Mouse (Mus musculus) neural tube, embryonic 13.5 days (tissue): Measurements from ENCODE around the gene Col1a2. TPM values are rescaled to one million over a fixed set of nuclear protein-coding genes. Genes with fewer than 3 reads are reported as not detected.

Experiments used
- ATAC-seq: fragments of 200-750 bp; cut with Nextera tagmentation; 2 replicates; pipeline ENCODE4 v1.8.0; 2017; ENCODE audit warnings: low read depth, mild to moderate bottlenecking, moderate TSS enrichment, moderate library complexity
- H3K27ac ChIP-seq: fragments of 300-500 bp; sonication (generic); replicated peaks from 2 replicates; pipeline ENCODE4 v1.5.1; 2015; ENCODE audit warnings: moderate library complexity, mild to moderate bottlenecking, inconsistent platforms
- H3K27me3 ChIP-seq: fragments of 300-500 bp; sonication (generic); 2 replicates; pipeline ENCODE4 v1.6.1; 2015; ENCODE audit warnings: mild to moderate bottlenecking, inconsistent platforms
- H3K36me3 ChIP-seq: fragments of 300-500 bp; sonication (generic); 2 replicates; pipeline ENCODE4 v1.6.1; 2015; ENCODE audit warnings: mild to moderate bottlenecking, inconsistent platforms
- H3K4me1 ChIP-seq: fragments of 300-500 bp; sonication (generic); replicated peaks from 2 replicates; pipeline ENCODE4 v1.6.1; 2015; ENCODE audit warnings: inconsistent platforms
- H3K4me2 ChIP-seq: fragments of 300-500 bp; sonication (generic); 2 replicates; pipeline ENCODE4 v1.6.1; 2015; ENCODE audit warnings: inconsistent platforms, mild to moderate bottlenecking, moderate library complexity
- H3K4me3 ChIP-seq: fragments of 300-500 bp; sonication (generic); 2 replicates; pipeline ENCODE4 v1.5.1; 2015; ENCODE audit warnings: mild to moderate bottlenecking, inconsistent platforms
- H3K9ac ChIP-seq: fragments of 300-500 bp; sonication (generic); 2 replicates; pipeline ENCODE4 v1.6.1; 2015; ENCODE audit warnings: moderate library complexity, mild to moderate bottlenecking, inconsistent platforms
- H3K9me3 ChIP-seq: fragments of 300-500 bp; sonication (generic); 2 replicates; pipeline ENCODE4 v1.6.1; 2016; ENCODE audit warnings: inconsistent platforms
- WGBS: fragments of 180-500 bp; shearing (Covaris S2); methylation state at CpG from one replicate; pipeline ENCODE4 v1.1.7; 2015; 5-methylcytosine and 5-hydroxymethylcytosine counted together
- polyA plus RNA-seq: library from polyadenylated mRNA; unstranded; fragments of >200 nt; fragmentation: Nextera tagmentation; extraction: Ambion mirVana; gene quantifications from 2 replicates; pipeline ENCODE4 v1.2.1, GENCODE M21; 2015

Gene Col1a2
- polyA plus RNA-seq, 1 experiment from 2014 or later, result 178 TPM

DNA sequence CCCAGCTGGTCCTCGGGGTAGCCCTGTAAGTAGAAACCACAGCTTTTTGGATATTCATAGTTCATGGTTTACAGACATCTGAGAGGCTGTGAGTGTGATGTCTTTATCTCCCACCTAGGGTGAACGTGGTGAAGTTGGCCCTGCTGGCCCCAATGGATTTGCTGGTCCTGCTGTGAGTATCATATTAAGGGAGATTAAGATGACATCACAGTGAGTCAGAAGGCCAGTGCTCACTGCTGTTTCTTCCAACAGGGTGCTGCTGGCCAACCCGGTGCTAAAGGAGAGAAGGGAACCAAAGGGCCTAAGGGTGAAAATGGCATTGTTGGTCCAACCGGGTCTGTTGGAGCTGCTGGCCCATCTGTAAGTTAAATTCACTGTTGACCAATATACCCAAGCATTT lies 26.4 kb downstream of the Col1a2 start:
- Histone ChIP-seq H3K4me1 (peaks cover 8% of the 10 kb centered on the region), H3K9ac (no peak overlapping the region), H3K27me3 (no peaks in the 10 kb centered on the region), H3K9me3 (no peaks in the 10 kb centered on the region), H3K4me3 (no peak overlapping the region), H3K36me3 (no peaks in the 10 kb centered on the region), H3K4me2 (no peak overlapping the region), H3K27ac (no peak overlapping the region)
- ATAC-seq, result no peak
- 82% methylated on average over 4 of the region's 4 CpGs for WGBS

- Histone ChIP-seq H3K4me3 (no peak overlapping the region), H3K27ac (no peak overlapping the region), H3K9me3 (no peaks in the 10 kb centered on the region), H3K27me3 (no peaks in the 10 kb centered on the region), H3K4me2 (no peak overlapping the region), H3K9ac (no peak overlapping the region), H3K4me1 (peaks cover 6% of the 10 kb centered on the region), H3K36me3 (no peaks in the 10 kb centered on the region)
- WGBS, result 92% methylated on average over 1 of the region's 1 CpGs
- ATAC-seq, result no peak
These were observed 28.3 kb downstream of the Col1a2 start for GRCm38 (mm10) chr6:4532898-4533297.

DNA sequence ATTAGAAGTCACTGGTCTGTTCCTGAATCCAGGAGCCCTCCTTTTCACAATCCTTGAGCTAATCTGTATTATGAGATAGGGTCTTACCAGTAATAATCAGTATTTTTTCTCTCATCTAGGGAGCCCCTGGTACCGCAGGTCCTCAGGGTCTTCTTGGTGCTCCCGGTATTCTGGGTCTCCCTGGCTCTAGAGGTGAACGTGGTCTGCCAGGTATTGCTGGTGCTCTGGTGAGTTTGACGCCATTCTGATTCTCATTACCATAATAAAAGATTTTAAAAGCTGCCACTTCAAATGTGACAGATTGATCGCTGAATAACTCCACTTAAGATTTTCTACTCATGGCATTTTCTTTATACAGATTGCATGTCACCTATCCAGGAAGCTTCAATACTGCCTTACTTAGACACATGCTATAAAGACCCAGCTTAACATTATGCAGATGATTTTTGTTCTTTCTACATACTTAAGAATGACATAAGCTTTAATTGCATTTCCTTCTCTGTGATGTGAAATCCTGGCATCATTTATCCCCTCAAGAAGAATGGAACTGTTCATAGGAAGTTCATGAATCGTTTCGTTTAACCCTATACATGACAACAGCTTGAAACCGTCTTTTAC lies 30.0 kb downstream of the Col1a2 start:
- ATAC-seq, result no peak
- Histone ChIP-seq H3K9me3 (no peaks in the 10 kb centered on the region), H3K27me3 (no peaks in the 10 kb centered on the region), H3K36me3 (no peaks in the 10 kb centered on the region), H3K9ac (no peak overlapping the region), H3K27ac (no peak overlapping the region), H3K4me2 (no peak overlapping the region), H3K4me1 (no peaks in the 10 kb centered on the region), H3K4me3 (no peak overlapping the region)
- WGBS, result 81% methylated on average over 8 of the region's 8 CpGs

DNA sequence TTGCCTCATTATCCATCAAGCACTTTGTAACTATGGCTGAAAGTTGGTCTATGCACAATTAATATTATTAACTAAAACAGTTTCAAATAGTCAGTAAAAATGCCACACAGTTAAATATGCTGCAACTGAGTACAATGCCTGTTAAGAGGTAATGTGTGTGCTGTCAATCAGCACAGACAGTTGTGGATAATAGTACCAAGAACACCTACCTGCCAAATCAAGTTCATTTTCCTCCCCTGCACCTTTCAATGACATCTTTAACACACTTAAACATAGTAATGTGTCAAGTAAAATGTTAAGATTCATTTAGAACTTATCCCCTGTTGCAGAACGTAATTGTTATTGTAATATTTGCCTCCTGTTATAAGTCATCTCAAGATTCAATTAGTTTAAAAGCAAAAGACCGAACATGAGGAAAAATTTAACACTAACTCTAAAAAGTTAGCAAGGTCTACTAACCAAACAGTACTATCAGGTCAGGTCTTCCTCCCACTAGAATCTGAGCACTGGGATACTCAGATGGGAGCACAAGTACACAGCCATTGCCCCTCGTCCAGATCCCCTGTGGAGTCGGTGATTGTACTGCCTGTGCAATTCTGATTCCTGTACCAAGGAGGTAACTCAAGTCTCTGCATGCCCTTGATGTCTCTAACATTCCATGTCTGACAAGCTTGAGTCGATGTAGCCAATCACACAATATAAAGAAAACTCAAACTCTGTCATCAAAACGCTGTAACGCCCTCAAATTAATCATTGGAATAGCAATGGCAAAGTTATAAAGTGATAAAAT lies 37.5 kb downstream of the Col1a2 start:
- H3K4me3 ChIP-seq, result no peak overlapping the region
- no peak overlapping the region for H3K27ac ChIP-seq
- 86% methylated on average over 7 of the region's 7 CpGs for WGBS
- no peaks in the 10 kb centered on the region for H3K27me3 ChIP-seq
- H3K4me1 ChIP-seq, result no peaks in the 10 kb centered on the region
- H3K4me2 ChIP-seq, result no peak overlapping the region
- no peaks in the 10 kb centered on the region for H3K36me3 ChIP-seq
- no peak overlapping the region for H3K9ac ChIP-seq
- ATAC-seq, result no peak
- H3K9me3 ChIP-seq, result no peaks in the 10 kb centered on the region

- Histone ChIP-seq H3K36me3 (no peaks in the 10 kb centered on the region), H3K9me3 (no peaks in the 10 kb centered on the region), H3K4me2 (no peak overlapping the region), H3K4me3 (no peak overlapping the region), H3K27me3 (no peaks in the 10 kb centered on the region), H3K4me1 (no peaks in the 10 kb centered on the region), H3K9ac (no peak overlapping the region), H3K27ac (no peak overlapping the region)
- 46% methylated on average over 6 of the region's 6 CpGs for WGBS
- no peak for ATAC-seq
These were observed 39.9 kb downstream of the Col1a2 start for GRCm38 (mm10) chr6:4544554-4544953.

DNA sequence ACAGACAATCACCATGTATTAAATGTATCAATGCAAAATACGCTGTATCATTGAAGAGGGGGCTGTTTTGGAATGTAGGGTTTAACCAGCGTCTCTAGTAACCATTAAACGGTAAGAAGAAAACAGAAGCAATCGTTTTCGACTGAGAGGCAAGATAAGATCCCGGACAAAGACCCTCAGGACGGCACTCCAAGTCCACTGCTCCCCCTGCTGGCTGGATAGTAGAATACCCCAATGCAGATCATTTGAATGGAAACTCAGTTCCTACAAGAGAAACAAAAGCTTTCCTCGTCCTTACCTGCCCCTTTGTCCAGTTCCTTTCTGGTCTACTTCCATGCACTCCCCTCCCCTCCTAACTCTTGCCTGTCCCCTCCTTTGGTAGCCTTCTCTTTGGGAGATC lies 41.1 kb downstream of the Col1a2 start:
- H3K27ac ChIP-seq, result no peak overlapping the region
- no peak for ATAC-seq
- no peak overlapping the region for H3K4me2 ChIP-seq
- no peak overlapping the region for H3K9ac ChIP-seq
- H3K4me1 ChIP-seq, result 0 out of 2 replicates have a peak, but pooled peaks cover 9% of the 10 kb centered on the region
- no peaks in the 10 kb centered on the region for H3K36me3 ChIP-seq
- no peaks in the 10 kb centered on the region for H3K27me3 ChIP-seq
- no peak overlapping the region for H3K4me3 ChIP-seq
- 50% methylated on average over 8 of the region's 8 CpGs for WGBS
- no peaks in the 10 kb centered on the region for H3K9me3 ChIP-seq

GRCm38 (mm10) chr6:4548894-4549293 lies 44.3 kb downstream of the Col1a2 start:
- Histone ChIP-seq H3K4me3 (no peak overlapping the region), H3K27me3 (no peaks in the 10 kb centered on the region), H3K9me3 (no peaks in the 10 kb centered on the region), H3K4me2 (no peak overlapping the region), H3K4me1 (peaks cover 12% of the 10 kb centered on the region), H3K27ac (no peak overlapping the region), H3K36me3 (no peaks in the 10 kb centered on the region), H3K9ac (no peak overlapping the region)
- no peak for ATAC-seq
- 78% methylated on average over 4 of the region's 4 CpGs for WGBS

GRCm38 (mm10) chr6:4549846-4550548 lies 45.4 kb downstream of the Col1a2 start:
- no peak overlapping the region for H3K4me3 ChIP-seq
- peaks cover 23% of the 10 kb centered on the region for H3K4me1 ChIP-seq
- no peaks in the 10 kb centered on the region for H3K9me3 ChIP-seq
- H3K9ac ChIP-seq, result no peak overlapping the region
- no peak for ATAC-seq
- no peak overlapping the region for H3K27ac ChIP-seq
- no peaks in the 10 kb centered on the region for H3K36me3 ChIP-seq
- 26% methylated on average over 11 of the region's 11 CpGs for WGBS
- H3K4me2 ChIP-seq, result no peak overlapping the region
- no peaks in the 10 kb centered on the region for H3K27me3 ChIP-seq

DNA sequence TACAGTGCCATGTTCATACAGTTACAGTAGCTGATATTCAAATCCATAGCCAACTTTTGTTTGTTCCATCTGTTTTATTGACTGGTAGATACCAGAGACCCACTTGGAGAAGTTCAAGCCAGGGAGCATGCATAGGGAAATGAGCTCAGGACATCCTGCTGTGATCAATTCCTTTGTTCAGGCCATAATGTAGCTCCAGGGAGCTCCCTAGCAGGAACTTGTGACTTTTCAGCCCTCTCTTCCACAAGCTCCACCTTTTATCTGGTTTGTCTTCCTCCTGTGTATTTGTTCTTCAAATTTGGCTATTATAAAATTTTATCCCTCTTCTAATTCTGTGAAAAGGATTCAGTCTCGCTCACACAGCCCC lies 45.9 kb downstream of the Col1a2 start:
- ATAC-seq, result no peak
- Histone ChIP-seq H3K27me3 (no peaks in the 10 kb centered on the region), H3K27ac (no peak overlapping the region), H3K9ac (no peak overlapping the region), H3K4me2 (no peak overlapping the region), H3K4me1 (peaks cover 24% of the 10 kb centered on the region), H3K9me3 (no peaks in the 10 kb centered on the region), H3K36me3 (no peaks in the 10 kb centered on the region), H3K4me3 (no peak overlapping the region)
- 36% methylated on average over 1 of the region's 1 CpGs for WGBS

- Histone ChIP-seq H3K36me3 (no peaks in the 10 kb centered on the region), H3K9me3 (no peaks in the 10 kb centered on the region), H3K9ac (no peak overlapping the region), H3K4me1 (peaks cover 19% of the 10 kb centered on the region), H3K4me2 (no peak overlapping the region), H3K4me3 (no peak overlapping the region), H3K27ac (no peak overlapping the region), H3K27me3 (peaks cover 4% of the 10 kb centered on the region; the same call in 1 of the 2 replicates)
- peak; percentile 64; the same call in 1 of the 2 replicates for ATAC-seq
- WGBS, result 37% methylated on average over 6 of the region's 6 CpGs
These were observed 50.8 kb downstream of the Col1a2 start for GRCm38 (mm10) chr6:4555366-4555765.

GRCm38 (mm10) chr6:4557086-4557485 lies 52.5 kb downstream of the Col1a2 start:
- no peak overlapping the region for H3K27ac ChIP-seq
- no peak for ATAC-seq
- peaks cover 26% of the 10 kb centered on the region for H3K4me1 ChIP-seq
- H3K27me3 ChIP-seq, result peaks cover 4% of the 10 kb centered on the region; the same call in 1 of the 2 replicates
- H3K4me2 ChIP-seq, result no peak overlapping the region
- no peak overlapping the region for H3K4me3 ChIP-seq
- 64% methylated on average over 8 of the region's 8 CpGs for WGBS
- no peaks in the 10 kb centered on the region for H3K9me3 ChIP-seq
- H3K36me3 ChIP-seq, result no peaks in the 10 kb centered on the region
- no peak overlapping the region for H3K9ac ChIP-seq

GRCm38 (mm10) chr6:4557678-4558077 lies 53.1 kb downstream of the Col1a2 start:
- Histone ChIP-seq H3K9me3 (no peaks in the 10 kb centered on the region), H3K27me3 (peaks cover 6% of the 10 kb centered on the region; the same call in 1 of the 2 replicates), H3K4me1 (peaks cover 26% of the 10 kb centered on the region), H3K4me2 (0 out of 2 replicates have a peak overlapping the region, but pooled peaks have one; percentile 22), H3K9ac (no peak overlapping the region), H3K36me3 (no peaks in the 10 kb centered on the region), H3K4me3 (no peak overlapping the region), H3K27ac (no peak overlapping the region)
- ATAC-seq, result peak; percentile 61; the same call in 1 of the 2 replicates
- 6% methylated on average over 7 of the region's 7 CpGs for WGBS
